Comparison of ENCODE assay signal across 26 mouse cellular contexts in the genomic region with DNA sequence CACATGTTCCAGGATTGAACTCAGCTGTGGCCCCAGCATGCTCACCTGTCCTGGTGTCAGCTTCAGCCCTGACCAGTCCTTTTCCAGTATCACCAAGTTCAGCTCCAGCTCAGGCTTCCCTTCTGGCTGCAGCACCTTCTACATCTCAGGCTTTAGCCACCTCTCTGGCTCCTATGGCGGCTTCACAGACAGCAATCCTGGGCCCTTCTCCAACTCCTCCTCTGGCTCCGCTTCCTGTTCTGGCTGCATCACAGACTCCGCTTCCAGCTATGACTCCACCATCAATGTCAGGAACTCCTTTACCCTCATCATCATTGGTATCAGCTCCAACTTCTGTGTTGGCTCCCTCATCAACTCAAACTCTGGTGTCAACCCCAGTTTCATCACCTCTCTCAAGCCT. TPM values are rescaled to one million over a fixed set of nuclear protein-coding genes. Genes with fewer than 3 reads are reported as not detected.
A peak's percentile ranks its signal among the peaks of the same experiment; 100 is the strongest.
DNase-seq lines count a peak whose midpoint lies in the region; TF ChIP-seq lines count a peak whose summit lies in the region.
"Had no signal": no experiment of that assay in that cellular context is flagged by ENCODE, and none has a peak within 500 bp of the region (broad histone marks: within the 10 kb centered on the region; RNA-seq: fewer than 3 reads in every experiment).

No protein-coding gene starts in this region.

- TF ChIP-seq CTCF in gastrocnemius, adult 2 months (IDR thresholded peaks at IDR 0.05) = no peak

- H3K27me3 ChIP-seq in heart, embryonic 10.5 days (ENCODE audit: insufficient read depth, poor library complexity, severe bottlenecking) = no peaks in the 10 kb centered on the region
- H3K27me3 ChIP-seq: heart, embryonic 15.5 days; midbrain, embryonic 13.5 days; neural tube, embryonic 13.5 days; Patski had no signal

- H3K27ac ChIP-seq in gastrocnemius, adult 2 months = no peak overlapping the region
- no peak overlapping the region for H3K27ac ChIP-seq in heart, embryonic 10.5 days
- H3K27ac ChIP-seq: heart, embryonic 15.5 days; liver, embryonic 14.5 days; macrophage; midbrain, embryonic 13.5 days; neural tube, embryonic 13.5 days had no signal

- H3K4me3 ChIP-seq in gastrocnemius, adult 2 months = no peak overlapping the region
- no peak overlapping the region for H3K4me3 ChIP-seq in heart, embryonic 10.5 days
- H3K4me3 ChIP-seq: erythroblast, embryonic 14.5 days; heart, embryonic 15.5 days; midbrain, embryonic 13.5 days; neural tube, embryonic 13.5 days had no signal

- intact Hi-C loops in gastrocnemius, adult 2 months (cut with DNase I) = no loop called here
- intact Hi-C loops in gastrocnemius, postnatal 14 days (cut with DNase I; ENCODE audit: low total_unique reads) = no loop called here
- intact Hi-C loops in heart, postnatal 14 days (cut with DNase I) = no loop called here
- intact Hi-C loops in left cerebral cortex, postnatal 4 days (cut with DNase I) = no loop called here

- WGBS in heart, embryonic 10.5 days = 99% methylated on average over 3 of the region's 3 CpGs

- H3K9me3 ChIP-seq in heart, embryonic 10.5 days = no peaks in the 10 kb centered on the region
- H3K9me3 ChIP-seq: heart, embryonic 15.5 days; midbrain, embryonic 13.5 days; neural tube, embryonic 13.5 days had no signal

- DNase-seq in cerebellum, adult 9-11 months = peak; percentile 36
- no peak for DNase-seq in cerebellum, adult 9-10 months
- DNase-seq in gastrocnemius, adult 2 months = peak; percentile 28
- DNase-seq in gastrocnemius, postnatal 14 days = no peak
- DNase-seq in heart, adult 8-10 months (ENCODE audit: low spot score) = peak; percentile 28
- DNase-seq in heart, embryonic 10.5 days (ENCODE audit: low spot score) = no peak
- peak; percentile 32 to 47 for DNase-seq in heart, postnatal 14 days
- no peak for DNase-seq in left cerebral cortex, postnatal 4 days
- DNase-seq: adrenal gland, postnatal 10 days; kidney, adult 9 months; kidney, postnatal 10 days; layer of hippocampus, postnatal 36 days; liver; lung, adult 2 months; lung, postnatal 10 days; thymus, adult 2 months; thymus, postnatal 4 days had no signal

- no peaks in the 10 kb centered on the region for H3K4me1 ChIP-seq in heart, embryonic 10.5 days
- H3K4me1 ChIP-seq: heart, embryonic 15.5 days; midbrain, embryonic 13.5 days; neural tube, embryonic 13.5 days had no signal

- H3K36me3 ChIP-seq in heart, embryonic 10.5 days = peaks cover 100% of the 10 kb centered on the region

RNA-seq across cellular contexts. Expression of gene Tmem265, which starts 19.5 kb away (rescaled TPM):
- not detected for total RNA-seq in gastrocnemius, adult 2 months (2021)
- not detected for total RNA-seq in gastrocnemius, postnatal 14 days (2021)
- total RNA-seq in heart, adult 8-10 months (2022) = not detected
- 4.7 and 5.2 TPM in 2 replicates for polyA plus RNA-seq in heart, embryonic 10.5 days (2016; fragmentation: Nextera tagmentation; extraction: Ambion mirVana)
- not detected for total RNA-seq in heart, postnatal 14 days (2021)
- 1 to 10 TPM; 6.9 to 9.3 TPM for total RNA-seq in left cerebral cortex, postnatal 4 days (2021)
- total RNA-seq: adrenal gland, postnatal 10 days; MEL had no signal
- polyA plus RNA-seq: cortical plate, adult 2 months; macrophage; Patski had no signal

RNA-seq across cellular contexts. Expression of gene Gm42715, which starts 22.3 kb away (rescaled TPM):
- 1 to 10 TPM; 5.3 to 5.5 TPM for total RNA-seq in gastrocnemius, adult 2 months (2021)
- total RNA-seq in gastrocnemius, postnatal 14 days (2021) = 1 to 10 TPM; 8.4 to 8.5 TPM
- 10 to 100 TPM in 2 of 4 experiments, 1 to 10 TPM in 2; 8.8 to 10.9 (median 10.2) TPM for total RNA-seq in heart, adult 8-10 months (2022)
- 9.4 and 10.0 TPM in 2 replicates for polyA plus RNA-seq in heart, embryonic 10.5 days (2016; fragmentation: Nextera tagmentation; extraction: Ambion mirVana)
- total RNA-seq in heart, postnatal 14 days (2021) = 10 to 100 TPM; 13.5 to 13.9 TPM
- 10 to 100 TPM; 14.5 to 14.6 TPM for total RNA-seq in left cerebral cortex, postnatal 4 days (2021)

RNA-seq across cellular contexts. Expression of gene Srcap, which starts 29.9 kb away (rescaled TPM):
- 10 to 100 TPM; 47.5 to 50.4 TPM for total RNA-seq in gastrocnemius, adult 2 months (2021)
- 10 to 100 TPM; 45.4 to 46.3 TPM for total RNA-seq in gastrocnemius, postnatal 14 days (2021)
- total RNA-seq in heart, adult 8-10 months (2022) = 10 to 100 TPM; 51.8 to 60.5 (median 55.2) TPM
- polyA plus RNA-seq in heart, embryonic 10.5 days (2016; fragmentation: Nextera tagmentation; extraction: Ambion mirVana) = 47.4 and 56.4 TPM in 2 replicates
- 10 to 100 TPM; 63.6 to 69.2 TPM for total RNA-seq in heart, postnatal 14 days (2021)
- 100 to 1,000 TPM; 113 to 128 TPM for total RNA-seq in left cerebral cortex, postnatal 4 days (2021)

RNA-seq across cellular contexts. Expression of gene Phkg2, which starts 31.5 kb away (rescaled TPM):
- 10 to 100 TPM in 1 of 2 experiments, 1 to 10 TPM in 1; 8.3 to 10.8 TPM for total RNA-seq in gastrocnemius, adult 2 months (2021)
- 10 to 100 TPM; 10.1 to 10.7 TPM for total RNA-seq in gastrocnemius, postnatal 14 days (2021)
- 10 to 100 TPM; 12.1 to 20.9 (median 17.3) TPM for total RNA-seq in heart, adult 8-10 months (2022)
- 44.2 and 46.6 TPM in 2 replicates for polyA plus RNA-seq in heart, embryonic 10.5 days (2016; fragmentation: Nextera tagmentation; extraction: Ambion mirVana)
- total RNA-seq in heart, postnatal 14 days (2021) = 10 to 100 TPM; 19.2 to 20.2 TPM
- 10 to 100 TPM; 69.5 to 70.1 TPM for total RNA-seq in left cerebral cortex, postnatal 4 days (2021)

RNA-seq across cellular contexts. Expression of gene Ccdc189, which starts 46.7 kb away (rescaled TPM):
- total RNA-seq in gastrocnemius, adult 2 months (2021) = 1 to 10 TPM; 1.7 to 2.4 TPM
- 1 to 10 TPM; 1.8 to 4.5 TPM for total RNA-seq in gastrocnemius, postnatal 14 days (2021)
- total RNA-seq in heart, adult 8-10 months (2022) = 10 to 100 TPM; 10.1 to 15.2 (median 14.4) TPM
- 9.5 and 10.2 TPM in 2 replicates for polyA plus RNA-seq in heart, embryonic 10.5 days (2016; fragmentation: Nextera tagmentation; extraction: Ambion mirVana)
- total RNA-seq in heart, postnatal 14 days (2021) = 10 to 100 TPM in 1 of 2 experiments, 1 to 10 TPM in 1; 8.8 to 12.6 TPM
- total RNA-seq in left cerebral cortex, postnatal 4 days (2021) = 1 to 10 TPM; 7.0 to 7.8 TPM

Comparison
In these comparisons a context has a peak if more than half of its experiments do, and no peak if none do; other contexts are left out.
1. DNase-seq: peak in cerebellum, adult 9-11 months (single experiment), gastrocnemius, adult 2 months (single experiment), heart, adult 8-10 months (single experiment) and heart, postnatal 14 days (2 of 2); none in cerebellum, adult 9-10 months (single experiment), gastrocnemius, postnatal 14 days (single experiment), heart, embryonic 10.5 days (single experiment) and left cerebral cortex, postnatal 4 days (single experiment).
2. RNA of gene Tmem265, which starts 19.5 kb away (total RNA-seq): 6.9 to 9.3 TPM in left cerebral cortex, postnatal 4 days; not detected in gastrocnemius, adult 2 months, not detected in gastrocnemius, postnatal 14 days, not detected in heart, adult 8-10 months and not detected in heart, postnatal 14 days; every median in the first group is over 4 times any median in the second.